Mouse (Mus musculus): ENCODE data around the gene Trpm2.
A peak's percentile ranks its signal among the peaks of the same experiment; 100 is the strongest.
"Not testable (repeated sequence)": the region's sequence is repeated elsewhere in the genome, so short reads cannot be mapped to it uniquely, and the experiment has no call there.

The Trpm2 gene

GRCm38 (mm10) chr10:77978351-77979350, 8.3 kb upstream of the Trpm2 start, which contains the start of gene 1810043G02Rik:
Gene 1810043G02Rik, plus strand, starts transcription at chr10:77978524.
- DNase-seq (ENCODE audit: low read depth): peak; percentile 99

DNA sequence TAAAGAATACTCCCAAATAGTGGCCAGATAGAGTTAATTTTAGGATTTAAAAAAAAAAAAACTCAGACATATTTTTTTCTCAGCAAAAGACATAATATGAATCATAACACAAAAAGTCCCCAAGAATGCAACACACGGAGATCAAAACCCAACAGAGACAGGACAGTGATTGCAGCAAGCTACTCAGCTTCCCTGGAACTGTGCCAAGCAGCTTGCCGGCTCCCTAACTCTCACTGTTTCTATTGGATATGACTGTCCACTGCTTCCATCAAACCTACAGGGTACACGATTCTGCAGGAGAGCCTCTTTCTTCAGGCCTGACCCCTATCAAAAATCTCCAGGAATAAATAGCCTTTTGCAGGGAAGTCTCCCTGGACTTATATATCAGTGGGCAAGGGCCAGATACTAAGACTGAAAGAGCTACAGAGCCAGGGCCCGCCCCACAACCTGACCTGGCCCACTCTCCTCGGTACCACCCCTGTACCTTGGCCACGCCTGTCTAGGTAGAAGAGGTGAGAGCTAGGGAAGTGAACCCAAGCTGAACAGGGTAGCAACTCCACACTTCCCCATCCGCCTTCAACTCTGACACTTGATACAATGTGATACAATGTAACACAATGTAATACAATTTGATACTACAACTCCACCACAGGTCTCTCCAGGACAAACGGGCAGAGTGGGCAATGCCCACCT, 6.2 kb upstream of the Trpm2 start:
- no peak for DNase-seq (ENCODE audit: low read depth)

- no peak for DNase-seq (ENCODE audit: low read depth)
Measured at GRCm38 (mm10) chr10:77975653-77976052, 5.3 kb upstream of the Trpm2 start.

GRCm38 (mm10) chr10:77974811-77975210, 4.4 kb upstream of the Trpm2 start:
- DNase-seq (ENCODE audit: low read depth): no peak

DNA sequence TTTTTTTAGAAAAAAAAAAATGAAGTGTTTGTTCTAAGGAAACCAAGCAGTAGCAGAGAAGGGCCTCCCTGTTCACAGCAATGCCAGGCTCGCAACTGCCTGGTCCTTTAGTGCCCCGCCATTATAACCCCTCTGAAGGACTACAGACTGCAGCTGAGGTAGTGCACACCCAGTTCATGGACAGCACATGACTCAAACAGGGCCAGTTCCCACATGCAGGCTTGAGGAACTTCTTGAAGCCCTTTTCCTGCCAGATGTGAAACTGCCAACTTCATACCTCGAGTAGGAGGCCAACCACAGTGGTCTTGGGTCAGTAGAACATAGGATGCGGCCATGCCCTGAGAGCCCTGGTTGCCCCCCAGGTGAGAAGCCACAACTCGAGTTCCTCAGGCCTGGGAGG, 4.0 kb upstream of the Trpm2 start:
- no peak for DNase-seq (ENCODE audit: low read depth)

- DNase-seq (ENCODE audit: low read depth): peak; percentile 62
Measured at GRCm38 (mm10) chr10:77971709-77972553, 1.6 kb upstream of the Trpm2 start.

DNA sequence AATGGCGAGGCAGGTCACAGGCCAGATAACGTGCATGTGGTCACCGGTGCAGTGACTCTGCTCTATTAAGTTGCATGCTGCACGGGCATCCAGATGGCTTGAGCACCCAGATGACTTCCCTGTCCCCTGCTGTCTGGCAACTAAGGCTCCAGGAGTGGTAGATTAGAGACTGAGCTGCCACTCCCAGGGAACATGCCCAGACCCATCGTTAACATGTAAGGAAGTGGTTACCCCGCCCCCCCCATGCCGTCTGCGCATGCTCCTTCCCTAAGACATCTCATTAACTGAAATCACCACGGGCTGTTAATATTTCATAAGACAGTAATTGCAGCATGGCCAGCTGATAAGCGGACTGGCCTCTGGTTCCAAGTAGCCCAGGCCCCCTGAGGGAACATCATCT, 828 bp upstream of the Trpm2 start:
- peak; percentile 45 for DNase-seq (ENCODE audit: low read depth)

- no peak for DNase-seq (ENCODE audit: low read depth)
Measured at GRCm38 (mm10) chr10:77969973-77970325, 414 bp downstream of the Trpm2 start.

DNA sequence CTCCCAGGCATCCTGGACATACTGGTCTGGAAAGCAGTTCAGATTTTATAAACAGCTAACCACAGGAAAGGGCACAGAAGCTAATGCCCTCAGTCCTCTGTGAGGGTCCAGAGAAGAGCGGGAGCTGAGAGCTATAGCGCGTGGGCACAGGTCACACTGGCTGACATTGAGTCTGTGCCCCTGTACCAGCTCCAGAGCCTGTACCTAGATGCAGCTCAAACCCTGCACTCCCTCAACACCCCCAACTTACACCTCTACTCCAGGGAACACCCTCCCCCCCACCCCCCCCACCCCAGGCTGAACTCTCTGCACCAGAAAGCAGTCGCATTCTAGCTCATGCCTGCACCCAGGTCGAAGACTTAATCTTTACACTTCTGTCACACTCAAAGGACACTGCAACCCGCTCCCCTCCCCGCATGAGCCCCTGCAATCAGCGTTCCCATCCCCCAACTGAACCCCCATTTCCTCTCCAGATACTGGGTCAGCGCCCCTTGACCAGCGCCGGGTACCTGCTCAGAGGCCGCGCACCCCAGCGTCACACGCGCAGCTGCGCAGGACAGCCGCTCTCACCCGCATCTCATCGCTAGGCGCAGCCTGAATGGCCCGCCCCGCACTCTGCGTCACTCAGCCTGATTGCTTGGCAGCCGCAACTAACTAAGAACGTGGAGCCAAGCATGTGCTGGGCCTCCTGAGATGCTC, 940 bp downstream of the Trpm2 start:
- DNase-seq (ENCODE audit: low read depth): peak; percentile 35

GRCm38 (mm10) chr10:77963971-77964370, 6.4 kb downstream of the Trpm2 start:
- no peak for DNase-seq (ENCODE audit: low read depth)

DNA sequence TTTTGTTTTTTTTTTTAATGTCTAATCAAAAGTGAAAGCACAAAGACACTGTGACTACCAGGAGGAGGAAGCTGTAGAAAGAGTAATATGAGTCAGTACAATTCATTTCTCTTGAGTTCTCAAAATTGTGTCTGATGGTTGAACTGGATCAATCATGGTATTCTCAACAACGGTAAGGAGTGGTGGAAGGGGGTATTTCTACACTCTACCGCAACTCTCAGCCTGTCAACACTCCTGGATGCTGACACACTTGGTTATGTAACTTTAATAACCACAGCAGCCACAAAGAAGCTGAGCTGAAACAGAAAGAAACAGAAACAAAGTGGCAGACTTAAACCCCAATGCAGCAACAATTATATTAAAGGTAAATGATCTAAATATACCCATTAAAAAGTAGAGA, 7.6 kb downstream of the Trpm2 start:
- DNase-seq (ENCODE audit: low read depth): no peak

GRCm38 (mm10) chr10:77950468-77950867, 19.9 kb downstream of the Trpm2 start:
- DNase-seq (ENCODE audit: low read depth): not testable (repeated sequence)

- DNase-seq (ENCODE audit: low read depth): no peak
Measured at GRCm38 (mm10) chr10:77939685-77940084, 30.7 kb downstream of the Trpm2 start.

DNA sequence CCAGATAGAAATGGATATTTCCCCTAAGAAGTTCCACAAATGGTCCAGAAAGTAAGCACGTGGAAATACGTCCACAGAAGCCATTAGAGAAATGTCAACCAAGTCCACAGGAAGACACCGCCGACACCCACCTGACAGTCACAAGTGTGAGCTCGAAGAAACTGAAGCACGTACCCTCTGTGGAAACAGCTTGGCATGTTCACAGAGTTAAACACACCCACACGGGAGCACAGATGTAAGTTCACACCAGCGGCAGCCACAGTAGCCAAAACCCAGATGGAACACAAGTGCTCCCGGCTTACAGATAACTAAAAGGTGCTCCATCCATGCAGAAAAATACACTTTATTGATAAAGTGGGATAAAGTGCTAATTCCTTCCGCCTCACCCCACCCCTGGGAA, 43.0 kb downstream of the Trpm2 start:
- DNase-seq (ENCODE audit: low read depth): no peak

GRCm38 (mm10) chr10:77926140-77926539, 44.2 kb downstream of the Trpm2 start:
- peak; percentile 59 for DNase-seq (ENCODE audit: low read depth)

GRCm38 (mm10) chr10:77922681-77923080, 47.7 kb downstream of the Trpm2 start:
- DNase-seq (ENCODE audit: low read depth): no peak

GRCm38 (mm10) chr10:77921009-77921408, 49.4 kb downstream of the Trpm2 start:
- DNase-seq (ENCODE audit: low read depth): no peak

DNA sequence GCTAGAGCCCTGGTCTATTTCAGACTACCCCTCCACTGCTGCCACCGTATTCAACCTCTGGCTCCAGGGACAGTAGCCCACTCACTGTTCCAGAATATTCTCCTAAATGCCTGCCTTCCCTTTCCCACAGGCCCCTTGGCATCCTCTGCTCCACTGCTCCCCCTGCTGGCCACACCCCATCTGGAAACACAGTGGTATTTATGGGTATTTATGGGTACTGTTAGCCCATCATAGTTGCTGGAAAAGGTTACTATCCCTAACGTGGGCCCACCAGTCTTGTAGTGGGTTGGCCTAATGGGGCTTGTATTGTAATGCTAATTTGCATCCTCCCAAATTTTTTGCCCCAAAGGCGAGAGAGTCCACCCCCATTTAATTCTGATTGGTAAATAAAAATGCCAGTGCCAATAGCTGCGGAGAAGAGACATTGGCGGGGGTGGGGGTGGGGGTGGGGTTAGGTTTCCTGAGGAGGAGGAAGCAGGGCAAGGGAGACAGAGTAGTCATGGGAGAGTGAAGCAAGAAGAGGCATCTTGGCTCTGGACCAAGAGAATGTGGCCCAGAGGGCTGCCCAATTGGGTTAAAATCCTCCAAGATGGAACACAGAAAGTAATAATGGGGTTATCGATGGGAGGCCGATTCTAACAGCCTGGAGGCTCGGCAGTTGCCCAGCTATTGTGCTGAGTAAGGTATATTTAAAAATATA, 53.6 kb downstream of the Trpm2 start:
- peak; percentile 54 for DNase-seq (ENCODE audit: low read depth)

DNA sequence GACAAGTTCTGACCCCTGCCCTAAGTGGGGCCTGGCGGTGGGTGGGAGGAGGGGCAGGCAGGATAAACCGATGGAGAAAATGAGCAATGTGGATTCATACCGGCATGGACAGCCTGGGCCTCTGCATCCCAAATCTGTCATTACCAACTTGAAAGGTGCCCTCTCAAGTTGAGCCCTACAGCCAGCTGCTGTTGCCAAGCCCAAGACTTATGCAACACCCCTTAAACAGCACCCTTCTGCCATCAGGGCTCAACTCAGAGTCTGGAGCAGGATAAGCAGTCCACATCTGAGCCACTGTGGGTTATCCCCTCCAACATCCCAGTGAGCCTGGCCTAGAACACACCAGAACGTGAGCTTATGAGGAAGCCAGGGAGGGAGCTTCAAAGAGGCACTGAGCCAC, 57.1 kb downstream of the Trpm2 start:
- DNase-seq (ENCODE audit: low read depth): no peak

DNA sequence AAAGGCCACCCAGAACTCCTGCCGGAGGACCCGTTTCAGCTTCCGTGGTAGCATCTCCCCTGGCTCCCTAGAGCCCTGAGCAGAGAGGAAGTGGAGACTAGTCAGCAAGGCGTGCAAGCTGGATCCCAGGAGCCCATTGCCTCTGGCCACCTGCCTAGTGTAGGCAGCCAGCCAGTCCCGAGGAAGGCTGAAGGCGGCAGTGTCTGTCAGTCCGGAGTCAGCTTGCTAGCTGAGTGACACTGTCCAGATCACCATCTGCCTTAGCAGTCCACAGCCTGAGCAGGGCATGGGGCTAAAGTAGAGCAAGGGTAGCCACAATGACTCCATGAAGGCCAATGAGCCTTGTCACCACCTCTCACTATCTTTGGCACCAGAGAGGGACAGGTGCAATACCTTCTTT, 57.8 kb downstream of the Trpm2 start:
- DNase-seq (ENCODE audit: low read depth): no peak
